Mouse (Mus musculus): ENCODE results near the gene Mxd1. TPM values are rescaled to one million over a fixed set of nuclear protein-coding genes. Genes with fewer than 3 reads are reported as not detected.

Gene Mxd1
- total and polyA plus RNA-seq, 2 experiments from 2014 or later = 3.6 to 5.0 TPM

- DNase-seq (ENCODE audit: low spot score) (no peak), ATAC-seq (ENCODE audit: insufficient read depth, low read depth) (no peak)
- H3K4me3 ChIP-seq (ENCODE audit: low read depth, low read length) = no peak overlapping the region
- H3K4me1 ChIP-seq (ENCODE audit: control insufficient read depth, insufficient read depth) = 0 out of 2 replicates have a peak, but pooled peaks cover 3% of the 10 kb centered on the region
- H3K27ac ChIP-seq (ENCODE audit: low read depth) = no peak overlapping the region
- no peaks in the 10 kb centered on the region for H3K36me3 ChIP-seq (replicated peaks; ENCODE audit: control insufficient read depth, insufficient read depth, low read length)
- no peaks in the 10 kb centered on the region for H3K27me3 ChIP-seq (ENCODE audit: control insufficient read depth, insufficient read depth, low read length)
- TF ChIP-seq EP300 (IDR thresholded peaks at IDR 0.05; ENCODE audit: low read depth) (no peak), CTCF (IDR thresholded peaks at IDR 0.05; ENCODE audit: low read depth) (no peak)
- H3K9me3 ChIP-seq (replicated peaks; ENCODE audit: control insufficient read depth, low read length) = no peaks in the 10 kb centered on the region
- H3K4me2 ChIP-seq (ENCODE audit: low read depth, low read length) = no peak overlapping the region
- WGBS = 74% methylated on average over 18 of the region's 18 CpGs
- no peak overlapping the region for H3K9ac ChIP-seq (replicated peaks; ENCODE audit: low read depth, low read length)
These were observed 29.5 kb downstream of the Mxd1 start for GRCm38 (mm10) chr6:86639180-86640160.

- 0 out of 2 replicates have a peak, but pooled peaks cover 3% of the 10 kb centered on the region for H3K4me1 ChIP-seq (ENCODE audit: control insufficient read depth, insufficient read depth)
- DNase-seq (ENCODE audit: low spot score) = peak; percentile 42
- H3K4me3 ChIP-seq (ENCODE audit: low read depth, low read length) = no peak overlapping the region
- no peaks in the 10 kb centered on the region for H3K27me3 ChIP-seq (ENCODE audit: control insufficient read depth, insufficient read depth, low read length)
- no peak overlapping the region for H3K4me2 ChIP-seq (ENCODE audit: low read depth, low read length)
- no peaks in the 10 kb centered on the region for H3K36me3 ChIP-seq (replicated peaks; ENCODE audit: control insufficient read depth, insufficient read depth, low read length)
- H3K9ac ChIP-seq (replicated peaks; ENCODE audit: low read depth, low read length) = no peak overlapping the region
- TF ChIP-seq EP300 (IDR thresholded peaks at IDR 0.05; ENCODE audit: low read depth) (no peak), CTCF (IDR thresholded peaks at IDR 0.05; ENCODE audit: low read depth) (peak; percentile 61)
- peak; percentile 45; the same call in 1 of the 2 replicates for ATAC-seq (ENCODE audit: insufficient read depth, low read depth)
- no peak overlapping the region for H3K27ac ChIP-seq (ENCODE audit: low read depth)
- H3K9me3 ChIP-seq (replicated peaks; ENCODE audit: control insufficient read depth, low read length) = no peaks in the 10 kb centered on the region
- 33% methylated on average over 2 of the region's 2 CpGs for WGBS
These were observed 30.5 kb downstream of the Mxd1 start for GRCm38 (mm10) chr6:86638434-86638833.

- H3K9me3 ChIP-seq (replicated peaks; ENCODE audit: control insufficient read depth, low read length) = no peaks in the 10 kb centered on the region
- DNase-seq (ENCODE audit: low spot score) (no peak), ATAC-seq (ENCODE audit: insufficient read depth, low read depth) (no peak)
- H3K27me3 ChIP-seq (ENCODE audit: control insufficient read depth, insufficient read depth, low read length) = no peaks in the 10 kb centered on the region
- 0 out of 2 replicates have a peak, but pooled peaks cover 3% of the 10 kb centered on the region for H3K4me1 ChIP-seq (ENCODE audit: control insufficient read depth, insufficient read depth)
- H3K27ac ChIP-seq (ENCODE audit: low read depth) = no peak overlapping the region
- no peak overlapping the region for H3K9ac ChIP-seq (replicated peaks; ENCODE audit: low read depth, low read length)
- no peak overlapping the region for H3K4me2 ChIP-seq (ENCODE audit: low read depth, low read length)
- no peak overlapping the region for H3K4me3 ChIP-seq (ENCODE audit: low read depth, low read length)
- WGBS = 84% methylated on average over 2 of the region's 2 CpGs
- TF ChIP-seq EP300 (IDR thresholded peaks at IDR 0.05; ENCODE audit: low read depth) (no peak), CTCF (IDR thresholded peaks at IDR 0.05; ENCODE audit: low read depth) (no peak)
- H3K36me3 ChIP-seq (replicated peaks; ENCODE audit: control insufficient read depth, insufficient read depth, low read length) = no peaks in the 10 kb centered on the region
These were observed 31.1 kb downstream of the Mxd1 start for GRCm38 (mm10) chr6:86637860-86638259.

- H3K9ac ChIP-seq (replicated peaks; ENCODE audit: low read depth, low read length) = no peak overlapping the region
- TF ChIP-seq CTCF (IDR thresholded peaks at IDR 0.05; ENCODE audit: low read depth) (no peak), EP300 (IDR thresholded peaks at IDR 0.05; ENCODE audit: low read depth) (no peak)
- DNase-seq (ENCODE audit: low spot score) = no peak
These were observed 31.7 kb downstream of the Mxd1 start for GRCm38 (mm10) chr6:86637171-86637835.

GRCm38 (mm10) chr6:86636495-86636894 lies 32.5 kb downstream of the Mxd1 start:
- Histone ChIP-seq H3K4me3 (ENCODE audit: low read depth, low read length) (no peak overlapping the region), H3K27me3 (ENCODE audit: control insufficient read depth, insufficient read depth, low read length) (no peaks in the 10 kb centered on the region), H3K4me2 (ENCODE audit: low read depth, low read length) (no peak overlapping the region), H3K4me1 (ENCODE audit: control insufficient read depth, insufficient read depth) (0 out of 2 replicates have a peak, but pooled peaks cover 3% of the 10 kb centered on the region), H3K36me3 (replicated peaks; ENCODE audit: control insufficient read depth, insufficient read depth, low read length) (no peaks in the 10 kb centered on the region), H3K9ac (replicated peaks; ENCODE audit: low read depth, low read length) (no peak overlapping the region), H3K27ac (ENCODE audit: low read depth) (no peak overlapping the region), H3K9me3 (replicated peaks; ENCODE audit: control insufficient read depth, low read length) (no peaks in the 10 kb centered on the region)
- no peak for TF ChIP-seq CTCF (IDR thresholded peaks at IDR 0.05; ENCODE audit: low read depth)
- peak; percentile 34; the same call in 1 of the 2 replicates for TF ChIP-seq EP300 (IDR thresholded peaks at IDR 0.05; ENCODE audit: low read depth)
- ATAC-seq (ENCODE audit: insufficient read depth, low read depth) (peak; percentile 90), DNase-seq (ENCODE audit: low spot score) (peak; percentile 46)
- 19% methylated on average over 2 of the region's 2 CpGs for WGBS

More at GRCm38 (mm10) chr6:86637171-86637835, 31.7 kb downstream of the Mxd1 start:
- no peaks in the 10 kb centered on the region for H3K36me3 ChIP-seq (replicated peaks; ENCODE audit: control insufficient read depth, insufficient read depth, low read length)
- H3K4me1 ChIP-seq (ENCODE audit: control insufficient read depth, insufficient read depth) = 0 out of 2 replicates have a peak, but pooled peaks cover 3% of the 10 kb centered on the region
- H3K27ac ChIP-seq (ENCODE audit: low read depth) = no peak overlapping the region
- ATAC-seq (ENCODE audit: insufficient read depth, low read depth) = no peak
- no peak overlapping the region for H3K4me2 ChIP-seq (ENCODE audit: low read depth, low read length)
- no peaks in the 10 kb centered on the region for H3K9me3 ChIP-seq (replicated peaks; ENCODE audit: control insufficient read depth, low read length)
- WGBS = 50% methylated on average over 4 of the region's 4 CpGs
- no peak overlapping the region for H3K4me3 ChIP-seq (ENCODE audit: low read depth, low read length)
- H3K27me3 ChIP-seq (ENCODE audit: control insufficient read depth, insufficient read depth, low read length) = no peaks in the 10 kb centered on the region
